Mouse (Mus musculus) CD4-positive helper T cell, adult 2 months (primary cell): ENCODE measurements around the gene Brf1.

Source experiments
- DNase-seq: peaks from one replicate; pipeline ENCODE4 v3.0.0-alpha.2; 2012; ENCODE audit warnings: low read depth, missing footprints, low spot score

The Brf1 gene

GRCm38 (mm10) chr12:113018763-113019162 is 18.3 kb upstream of the Brf1 start:
- DNase-seq, result no peak

GRCm38 (mm10) chr12:113017429-113017984 is 17.0 kb upstream of the Brf1 start:
- DNase-seq, result no peak

- DNase-seq, result no peak
Observed at GRCm38 (mm10) chr12:113016976-113017375, 16.5 kb upstream of the Brf1 start.

- no peak for DNase-seq
Observed at GRCm38 (mm10) chr12:113015956-113016355, 15.5 kb upstream of the Brf1 start.

GRCm38 (mm10) chr12:113014561-113015556 is 14.4 kb upstream of the Brf1 start:
- peak; percentile 61 for DNase-seq

GRCm38 (mm10) chr12:113013604-113014558 is 13.4 kb upstream of the Brf1 start, which contains the start of gene Pacs2:
Gene Pacs2 (plus strand): TSS chr12:113014508.
- DNase-seq, result peak; percentile 91

- no peak for DNase-seq
Observed at GRCm38 (mm10) chr12:113013021-113013491, 12.6 kb upstream of the Brf1 start.

GRCm38 (mm10) chr12:113012443-113012842 is 11.9 kb upstream of the Brf1 start:
- DNase-seq, result no peak

- no peak for DNase-seq
Observed at GRCm38 (mm10) chr12:113011702-113012360, 11.3 kb upstream of the Brf1 start.

- DNase-seq, result peak; percentile 83
Observed at GRCm38 (mm10) chr12:113004993-113005392, 4.5 kb upstream of the Brf1 start.

- DNase-seq, result no peak
Observed at GRCm38 (mm10) chr12:113004011-113004410, 3.5 kb upstream of the Brf1 start.

GRCm38 (mm10) chr12:113002667-113003066 is 2.2 kb upstream of the Brf1 start:
- peak; percentile 56 for DNase-seq

- no peak for DNase-seq
Observed at GRCm38 (mm10) chr12:113001133-113001474, 600 bp upstream of the Brf1 start.

- peak; percentile 19 for DNase-seq
Observed at GRCm38 (mm10) chr12:112999569-113000293, 773 bp downstream of the Brf1 start.

- peak; percentile 47 for DNase-seq
Observed at GRCm38 (mm10) chr12:112994153-112994552, 6.4 kb downstream of the Brf1 start.

GRCm38 (mm10) chr12:112991444-112991843 is 9.1 kb downstream of the Brf1 start:
- DNase-seq, result no peak

GRCm38 (mm10) chr12:112990706-112991405 is 9.6 kb downstream of the Brf1 start:
- DNase-seq, result no peak

GRCm38 (mm10) chr12:112987877-112988276 is 12.6 kb downstream of the Brf1 start:
- DNase-seq, result peak; percentile 42

- DNase-seq, result peak; percentile 57
Observed at GRCm38 (mm10) chr12:112985346-112985745, 15.2 kb downstream of the Brf1 start.

- DNase-seq, result no peak
Observed at GRCm38 (mm10) chr12:112982031-112982430, 18.5 kb downstream of the Brf1 start.
